Mouse (Mus musculus) hindbrain, embryonic 12.5 days (tissue): ENCODE results near the gene Prkcd. TPM values are rescaled to one million over a fixed set of nuclear protein-coding genes. Genes with fewer than 3 reads are reported as not detected.

Experiments used
- ATAC-seq: fragments of 200-750 bp; cut with Nextera tagmentation; 2 replicates; pipeline ENCODE4 v1.8.0; 2017; ENCODE audit warnings: moderate TSS enrichment; ENCODE audit not compliant: low FRiP score
- H3K27ac ChIP-seq: fragments of 300-500 bp; sonication (generic); 2 replicates; pipeline ENCODE4 v1.5.1; 2016; ENCODE audit warnings: mild to moderate bottlenecking
- H3K27me3 ChIP-seq: fragments of 300-500 bp; sonication (generic); 2 replicates; pipeline ENCODE4 v1.6.1; 2016; ENCODE audit warnings: mild to moderate bottlenecking
- H3K36me3 ChIP-seq: fragments of 300-500 bp; sonication (generic); 2 replicates; pipeline ENCODE4 v1.6.1; 2016; ENCODE audit warnings: mild to moderate bottlenecking
- H3K4me1 ChIP-seq: fragments of 300-500 bp; sonication (generic); 2 replicates; pipeline ENCODE4 v1.6.1; 2016
- H3K4me2 ChIP-seq: fragments of 300-500 bp; sonication (generic); replicated peaks from 2 replicates; pipeline ENCODE4 v1.6.1; 2016; ENCODE audit warnings: mild to moderate bottlenecking
- H3K4me3 ChIP-seq: fragments of 300-500 bp; sonication (generic); 2 replicates; pipeline ENCODE4 v1.5.1; 2016; ENCODE audit warnings: mild to moderate bottlenecking
- H3K9ac ChIP-seq: fragments of 300-500 bp; sonication (generic); 2 replicates; pipeline ENCODE4 v1.6.1; 2016; ENCODE audit warnings: mild to moderate bottlenecking, moderate library complexity
- H3K9me3 ChIP-seq: fragments of 300-500 bp; sonication (generic); replicated peaks from 2 replicates; pipeline ENCODE4 v1.6.1; 2016; ENCODE audit warnings: mild to moderate bottlenecking
- WGBS: fragments of 180-500 bp; shearing (Covaris S2); methylation state at CpG from one replicate; pipeline ENCODE4 v1.1.7; 2016; 5-methylcytosine and 5-hydroxymethylcytosine counted together
- polyA plus RNA-seq: library from polyadenylated mRNA; unstranded; fragments of >200 nt; fragmentation: Nextera tagmentation; extraction: Ambion mirVana; gene quantifications from 2 replicates; pipeline ENCODE4 v1.2.1, GENCODE M21; 2016

Gene Prkcd
- polyA plus RNA-seq, 1 experiment from 2014 or later: 44.2 TPM

GRCm38 (mm10) chr14:30594092-30594695 lies 31.8 kb downstream of the Prkcd start:
- peak overlapping the region; percentile 23; the same call in 1 of the 2 replicates for H3K4me2 ChIP-seq
- ATAC-seq: peak; percentile 91
- H3K9ac ChIP-seq: 0 out of 2 replicates have a peak overlapping the region, but pooled peaks have one; percentile 18
- peaks cover 9% of the 10 kb centered on the region for H3K36me3 ChIP-seq
- 27% methylated on average over 7 of the region's 7 CpGs for WGBS
- H3K4me3 ChIP-seq: no peak overlapping the region
- H3K27ac ChIP-seq: peak overlapping the region; percentile 70
- peaks cover 6% of the 10 kb centered on the region for H3K27me3 ChIP-seq
- H3K4me1 ChIP-seq: peaks cover 27% of the 10 kb centered on the region
- H3K9me3 ChIP-seq: no peaks in the 10 kb centered on the region

GRCm38 (mm10) chr14:30593279-30594091 lies 32.5 kb downstream of the Prkcd start:
- no peaks in the 10 kb centered on the region for H3K9me3 ChIP-seq
- H3K27ac ChIP-seq: peak overlapping the region; percentile 70
- H3K4me1 ChIP-seq: peaks cover 27% of the 10 kb centered on the region
- H3K27me3 ChIP-seq: peaks cover 6% of the 10 kb centered on the region
- 0 out of 2 replicates have a peak overlapping the region, but pooled peaks have one; percentile 23 for H3K4me2 ChIP-seq
- H3K36me3 ChIP-seq: peaks cover 3% of the 10 kb centered on the region; the same call in 1 of the 2 replicates
- H3K9ac ChIP-seq: 0 out of 2 replicates have a peak overlapping the region, but pooled peaks have one; percentile 18
- H3K4me3 ChIP-seq: no peak overlapping the region
- peak; percentile 27 for ATAC-seq
- WGBS: 42% methylated on average over 11 of the region's 11 CpGs

GRCm38 (mm10) chr14:30591417-30591816 lies 34.6 kb downstream of the Prkcd start:
- Histone ChIP-seq H3K9ac (no peak overlapping the region), H3K27me3 (peaks cover 6% of the 10 kb centered on the region), H3K4me3 (no peak overlapping the region), H3K4me1 (peaks cover 38% of the 10 kb centered on the region), H3K27ac (no peak overlapping the region), H3K9me3 (no peaks in the 10 kb centered on the region), H3K36me3 (no peaks in the 10 kb centered on the region), H3K4me2 (no peak overlapping the region)
- 12% methylated on average over 6 of the region's 6 CpGs for WGBS
- ATAC-seq: no peak

- peaks cover 6% of the 10 kb centered on the region for H3K27me3 ChIP-seq
- H3K4me3 ChIP-seq: no peak overlapping the region
- no peak for ATAC-seq
- H3K9ac ChIP-seq: no peak overlapping the region
- H3K4me1 ChIP-seq: peaks cover 38% of the 10 kb centered on the region
- H3K27ac ChIP-seq: no peak overlapping the region
- H3K36me3 ChIP-seq: no peaks in the 10 kb centered on the region
- 63% methylated on average over 7 of the region's 7 CpGs for WGBS
- H3K9me3 ChIP-seq: no peaks in the 10 kb centered on the region
- no peak overlapping the region for H3K4me2 ChIP-seq
These were observed 35.1 kb downstream of the Prkcd start for GRCm38 (mm10) chr14:30590918-30591317.

GRCm38 (mm10) chr14:30590041-30590645 lies 35.9 kb downstream of the Prkcd start:
- WGBS: 49% methylated on average over 11 of the region's 11 CpGs

GRCm38 (mm10) chr14:30586780-30587461 lies 39.1 kb downstream of the Prkcd start:
- ATAC-seq: peak; percentile 39; the same call in 1 of the 2 replicates
- H3K4me1 ChIP-seq: peaks cover 26% of the 10 kb centered on the region
- no peak overlapping the region for H3K4me3 ChIP-seq
- no peak overlapping the region for H3K4me2 ChIP-seq
- WGBS: 51% methylated on average over 7 of the region's 7 CpGs
- H3K27me3 ChIP-seq: peaks cover 4% of the 10 kb centered on the region
- no peak overlapping the region for H3K9ac ChIP-seq
- 0 out of 2 replicates have a peak overlapping the region, but pooled peaks have one; percentile 30 for H3K27ac ChIP-seq
- H3K9me3 ChIP-seq: no peaks in the 10 kb centered on the region
- H3K36me3 ChIP-seq: no peaks in the 10 kb centered on the region

More at GRCm38 (mm10) chr14:30590041-30590645, 35.9 kb downstream of the Prkcd start:
- ATAC-seq: no peak
- no peak overlapping the region for H3K4me3 ChIP-seq
- no peak overlapping the region for H3K27ac ChIP-seq
- no peaks in the 10 kb centered on the region for H3K9me3 ChIP-seq
- H3K36me3 ChIP-seq: no peaks in the 10 kb centered on the region
- H3K27me3 ChIP-seq: peaks cover 6% of the 10 kb centered on the region
- no peak overlapping the region for H3K9ac ChIP-seq
- H3K4me2 ChIP-seq: no peak overlapping the region
- peaks cover 38% of the 10 kb centered on the region for H3K4me1 ChIP-seq

GRCm38 (mm10) chr14:30585323-30585722 lies 40.7 kb downstream of the Prkcd start:
- no peaks in the 10 kb centered on the region for H3K9me3 ChIP-seq
- H3K27ac ChIP-seq: no peak overlapping the region
- 87% methylated on average over 5 of the region's 5 CpGs for WGBS
- no peak overlapping the region for H3K4me3 ChIP-seq
- no peaks in the 10 kb centered on the region for H3K36me3 ChIP-seq
- no peak overlapping the region for H3K9ac ChIP-seq
- ATAC-seq: no peak
- no peak overlapping the region for H3K4me2 ChIP-seq
- H3K4me1 ChIP-seq: peaks cover 26% of the 10 kb centered on the region
- peaks cover 3% of the 10 kb centered on the region for H3K27me3 ChIP-seq

- Histone ChIP-seq H3K4me1 (peaks cover 25% of the 10 kb centered on the region), H3K9ac (no peak overlapping the region), H3K9me3 (no peaks in the 10 kb centered on the region), H3K36me3 (no peaks in the 10 kb centered on the region), H3K4me3 (no peak overlapping the region), H3K27ac (no peak overlapping the region), H3K4me2 (no peak overlapping the region), H3K27me3 (peaks cover 3% of the 10 kb centered on the region)
- WGBS: 31% methylated on average over 19 of the region's 19 CpGs
- ATAC-seq: no peak
These were observed 41.3 kb downstream of the Prkcd start for GRCm38 (mm10) chr14:30584497-30585251.

GRCm38 (mm10) chr14:30584077-30584476 lies 41.9 kb downstream of the Prkcd start:
- H3K4me1 ChIP-seq: peaks cover 25% of the 10 kb centered on the region
- H3K9me3 ChIP-seq: no peaks in the 10 kb centered on the region
- no peak for ATAC-seq
- H3K27me3 ChIP-seq: no peaks in the 10 kb centered on the region
- no peak overlapping the region for H3K4me3 ChIP-seq
- H3K9ac ChIP-seq: no peak overlapping the region
- no peaks in the 10 kb centered on the region for H3K36me3 ChIP-seq
- no peak overlapping the region for H3K4me2 ChIP-seq
- WGBS: 61% methylated on average over 2 of the region's 2 CpGs
- no peak overlapping the region for H3K27ac ChIP-seq

GRCm38 (mm10) chr14:30581238-30581637 lies 44.8 kb downstream of the Prkcd start:
- ATAC-seq: no peak
- H3K9ac ChIP-seq: no peak overlapping the region

GRCm38 (mm10) chr14:30579882-30580281 lies 46.1 kb downstream of the Prkcd start:
- Histone ChIP-seq H3K27me3 (no peaks in the 10 kb centered on the region), H3K9ac (no peak overlapping the region), H3K36me3 (peaks cover 12% of the 10 kb centered on the region), H3K9me3 (no peaks in the 10 kb centered on the region), H3K4me3 (no peak overlapping the region), H3K27ac (no peak overlapping the region), H3K4me2 (no peak overlapping the region), H3K4me1 (peaks cover 12% of the 10 kb centered on the region)
- no peak for ATAC-seq
- WGBS: 30% methylated on average over 5 of the region's 5 CpGs

More at GRCm38 (mm10) chr14:30581238-30581637, 44.8 kb downstream of the Prkcd start:
- H3K27ac ChIP-seq: no peak overlapping the region
- no peaks in the 10 kb centered on the region for H3K9me3 ChIP-seq
- H3K27me3 ChIP-seq: no peaks in the 10 kb centered on the region
- no peak overlapping the region for H3K4me2 ChIP-seq
- H3K4me1 ChIP-seq: peaks cover 14% of the 10 kb centered on the region
- H3K36me3 ChIP-seq: 0 out of 2 replicates have a peak, but pooled peaks cover under 1% of the 10 kb centered on the region
- no peak overlapping the region for H3K4me3 ChIP-seq
- 80% methylated on average over 1 of the region's 1 CpGs for WGBS
